Mouse (Mus musculus): ENCODE results near the gene Gipc2.

- TF ChIP-seq POLR2A (IDR thresholded peaks at IDR 0.05; ENCODE audit: low read depth, low read length) = no peak
- no peak for TF ChIP-seq CTCF (IDR thresholded peaks at IDR 0.05; ENCODE audit: extremely low read depth, insufficient read depth, insufficient read length, insufficient replicate concordance)
Measured at GRCm38 (mm10) chr3:152122720-152123119, 43.3 kb downstream of the Gipc2 start.

Measured in spleen, adult 2 months (tissue).